Mouse (Mus musculus) frontal cortex, postnatal 10 days (tissue): ENCODE measurements around the gene Anapc15-ps.
"Not testable (repeated sequence)": the region's sequence is repeated elsewhere in the genome, so short reads cannot be mapped to it uniquely, and the experiment has no call there.

Source experiments
- DNase-seq, 2 experiments: peaks; one replicate each; pipeline ENCODE4 v3.0.0; 2022; ENCODE audit warnings: low spot score in 2 of 2, mixed read lengths in 1 of 2

Anapc15-ps gene

DNA sequence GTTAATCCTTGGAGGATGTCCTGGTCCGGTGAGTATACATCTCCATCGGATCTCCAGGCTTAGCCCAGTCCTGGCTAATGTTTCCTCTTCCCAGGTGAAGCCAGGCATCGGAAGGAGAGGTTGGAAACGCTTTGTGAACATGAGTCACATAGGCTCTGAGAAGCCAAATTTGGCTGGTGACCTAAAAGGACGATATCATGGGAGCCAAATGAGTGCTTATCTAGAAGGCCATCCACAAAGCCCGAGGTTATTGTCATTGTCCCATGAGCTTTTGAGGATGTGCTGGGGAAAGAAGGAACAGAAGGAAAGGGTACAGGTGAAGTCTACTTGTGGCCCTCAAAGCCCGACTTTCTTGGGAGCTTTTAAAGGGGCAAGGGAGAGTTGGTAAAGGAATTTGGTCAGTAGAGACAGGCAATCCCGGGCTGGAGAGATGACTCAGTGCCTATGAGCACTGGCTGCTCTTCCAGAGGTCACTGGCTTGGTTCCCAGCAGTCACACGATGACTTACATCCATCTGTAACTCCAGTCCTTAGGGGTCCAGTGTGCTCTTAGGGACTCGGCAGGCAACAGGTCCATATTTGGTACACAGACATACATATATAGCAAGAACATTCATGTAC lies 42.4 kb downstream of the Anapc15-ps start:
- DNase-seq: no peak

DNA sequence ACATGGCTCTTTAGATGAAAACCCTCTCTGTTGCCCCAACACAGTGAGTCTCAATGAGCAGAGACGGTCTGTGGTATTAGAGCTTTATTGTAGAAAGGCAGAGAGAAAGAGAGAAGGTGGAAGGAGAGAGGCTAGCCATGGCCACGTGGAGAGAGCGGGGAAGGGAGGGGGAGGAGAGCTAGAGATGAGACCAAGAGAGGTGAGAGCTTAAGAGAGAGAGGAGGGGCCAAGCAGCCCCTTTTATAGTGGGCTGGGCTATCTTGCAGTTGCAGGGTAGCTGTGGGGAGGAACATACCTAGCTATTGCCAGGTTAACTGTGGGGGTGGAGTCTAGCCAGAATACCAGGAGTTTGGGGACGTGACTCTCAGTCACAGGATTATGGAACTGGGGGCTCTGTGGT lies 43.1 kb downstream of the Anapc15-ps start:
- DNase-seq: not testable (repeated sequence)

DNA sequence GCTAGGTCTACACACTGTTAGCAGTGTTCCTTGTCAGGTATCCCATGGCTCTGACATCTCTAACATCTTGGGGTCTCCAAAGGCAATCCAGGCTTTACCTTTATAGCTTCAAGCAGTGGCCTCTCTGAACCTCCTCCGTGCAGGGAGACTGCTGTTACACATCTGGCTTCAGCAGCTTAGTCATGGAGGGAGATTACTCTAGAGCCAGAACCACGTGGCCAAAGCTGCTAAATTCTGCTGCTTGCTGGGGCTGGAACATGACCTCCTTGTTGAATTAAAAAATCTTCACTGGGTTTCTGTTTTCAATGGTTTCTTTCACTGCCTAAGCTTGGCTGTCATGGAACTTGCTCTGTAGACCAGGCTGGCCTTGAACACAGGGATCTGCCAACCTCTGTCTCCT lies 44.9 kb downstream of the Anapc15-ps start:
- no peak for DNase-seq

DNA sequence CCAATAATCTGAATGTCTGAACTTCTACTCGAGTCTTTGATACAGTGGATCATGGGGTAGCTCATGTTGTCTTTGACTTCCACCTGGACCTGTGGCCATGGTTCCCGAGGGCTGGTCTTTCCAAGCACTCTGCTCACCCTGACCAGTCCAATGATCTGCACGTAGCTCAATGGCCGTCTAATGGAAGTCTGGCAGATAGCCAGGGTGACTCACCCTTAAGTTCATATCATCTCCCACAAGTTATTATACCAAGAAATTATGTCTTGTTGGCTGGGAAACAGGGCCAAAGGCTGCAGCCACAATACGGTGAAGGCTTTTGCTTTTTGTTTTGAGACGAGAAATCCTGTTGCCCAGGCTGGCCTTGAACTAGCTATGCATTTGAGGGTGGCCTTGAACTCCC lies 45.9 kb downstream of the Anapc15-ps start:
- no peak for DNase-seq

DNA sequence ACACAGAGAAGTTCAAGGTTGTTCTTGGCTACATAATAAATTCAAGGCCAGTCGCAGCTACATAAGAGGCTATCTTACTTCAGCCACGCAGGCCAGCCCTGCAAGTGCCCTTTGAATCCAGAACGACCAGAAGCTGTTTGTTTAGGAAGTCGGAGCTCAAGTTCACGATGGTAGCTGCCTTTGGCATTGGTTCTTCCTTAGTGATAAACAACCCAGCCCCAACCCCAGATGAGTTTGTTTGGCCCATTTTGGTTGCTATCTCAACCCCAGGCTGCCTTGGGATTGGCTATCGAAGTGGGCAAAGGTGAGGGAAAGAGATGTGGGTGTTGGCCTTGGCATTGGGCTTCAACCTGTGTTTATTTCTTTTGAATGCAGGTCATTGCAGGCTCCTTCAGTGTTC lies 48.0 kb downstream of the Anapc15-ps start:
- DNase-seq: no peak

DNA sequence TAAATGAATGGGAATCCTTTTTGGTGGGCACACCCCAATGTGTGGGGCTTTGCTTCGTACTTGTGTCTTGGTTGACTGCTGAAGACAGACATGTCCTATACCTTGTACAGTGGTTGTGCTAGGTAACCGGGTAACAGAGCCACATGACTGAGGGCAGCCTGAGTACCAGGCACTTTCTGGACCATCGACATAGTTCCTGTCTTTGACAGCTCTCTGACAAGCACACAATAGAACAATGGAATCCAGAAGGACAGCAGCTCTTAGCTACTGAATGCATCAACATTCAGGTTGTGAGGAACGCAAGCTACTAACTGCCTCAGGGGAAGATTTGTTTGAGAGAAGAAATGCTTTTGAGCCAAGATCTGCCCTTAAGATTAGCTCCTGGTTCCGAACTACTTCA lies 49.2 kb downstream of the Anapc15-ps start:
- no peak for DNase-seq

DNA sequence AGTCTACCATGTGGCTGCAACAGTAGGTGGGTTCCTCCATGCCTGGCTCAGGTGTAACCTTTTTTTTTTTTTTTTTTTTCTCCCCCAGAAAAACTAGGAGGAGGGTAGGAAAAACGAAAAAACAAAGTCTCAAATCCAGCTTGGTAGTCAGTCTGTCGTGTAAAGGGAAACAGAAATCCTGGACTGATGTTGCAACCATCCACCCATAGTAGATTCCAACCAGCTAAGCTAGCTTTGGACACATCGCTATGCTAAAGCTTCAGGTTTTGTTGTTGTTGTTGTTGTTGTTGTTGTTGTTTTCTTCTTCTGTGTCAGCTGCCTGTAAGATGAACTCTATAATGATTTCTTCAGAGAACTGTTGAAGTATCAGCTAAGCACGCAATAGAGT lies 49.7 kb downstream of the Anapc15-ps start:
- DNase-seq: no peak
